Mouse (Mus musculus) lung, adult 2 months (tissue): ENCODE results near the gene Tnfaip2.

ENCODE experiments used
- CTCF ChIP-seq: fragments of 200-500 bp; IDR thresholded peaks from 2 replicates; pipeline ENCODE4 v1.5.1; 2011; ENCODE audit warnings: mild to moderate bottlenecking, low read length, control low read depth; ENCODE audit not compliant: insufficient read depth
- POLR2A ChIP-seq: fragments of 200-500 bp; IDR thresholded peaks from 2 replicates; pipeline ENCODE4 v1.6.1; 2011; ENCODE audit warnings: low read depth, mild to moderate bottlenecking, control low read depth, low read length, borderline replicate concordance; ENCODE audit errors: extremely low read depth

GRCm38 (mm10) chr12:111471119-111471518 is 28.9 kb downstream of the Tnfaip2 start:
- TF ChIP-seq POLR2A (no peak), CTCF (no peak)
